Mouse (Mus musculus): ENCODE results near the gene 4833420G17Rik. TPM values are rescaled to one million over a fixed set of nuclear protein-coding genes. Genes with fewer than 3 reads are reported as not detected.
"Not testable (repeated sequence)": the region's sequence is repeated elsewhere in the genome, so short reads cannot be mapped to it uniquely, and the experiment has no call there.

Gene 4833420G17Rik
- 22.2 and 23.2 TPM in 2 replicates for total RNA-seq (2021)
- long read RNA-seq, transcript 4833420G17Rik-201 (13 exons, 2,565 nt): major isoform, 12 of 32 reads
- long read RNA-seq, partial matches to known transcripts: 9 of 32 reads
- long read RNA-seq, other reads (novel, unspliced or antisense): 10 of 32 reads

GRCm38 (mm10) chr13:119462596-119463560 lies at the start of gene 4833420G17Rik:
4833420G17Rik (plus strand) TSS chr13:119462768.
- peak; percentile 85 for DNase-seq

- DNase-seq: no peak
Measured at GRCm38 (mm10) chr13:119413026-119413425, 49.5 kb upstream of the 4833420G17Rik start.

- no peak for DNase-seq
Measured at GRCm38 (mm10) chr13:119418479-119418878, 44.1 kb upstream of the 4833420G17Rik start.

GRCm38 (mm10) chr13:119430164-119430563 lies 32.4 kb upstream of the 4833420G17Rik start:
- no peak for DNase-seq

- no peak for DNase-seq
Measured at GRCm38 (mm10) chr13:119432041-119432440, 30.5 kb upstream of the 4833420G17Rik start.

GRCm38 (mm10) chr13:119434359-119434758 lies 28.2 kb upstream of the 4833420G17Rik start:
- DNase-seq: no peak

GRCm38 (mm10) chr13:119442244-119442643 lies 20.3 kb upstream of the 4833420G17Rik start:
- no peak for DNase-seq

GRCm38 (mm10) chr13:119453563-119453962 lies 9.0 kb upstream of the 4833420G17Rik start:
- DNase-seq: no peak

GRCm38 (mm10) chr13:119455082-119455481 lies 7.5 kb upstream of the 4833420G17Rik start:
- DNase-seq: no peak

GRCm38 (mm10) chr13:119456342-119456741 lies 6.2 kb upstream of the 4833420G17Rik start:
- DNase-seq: no peak

GRCm38 (mm10) chr13:119461900-119462595 lies 520 bp upstream of the 4833420G17Rik start:
- DNase-seq: no peak

GRCm38 (mm10) chr13:119476631-119477030 lies 14.1 kb downstream of the 4833420G17Rik start:
- no peak for DNase-seq

GRCm38 (mm10) chr13:119477789-119478188 lies 15.2 kb downstream of the 4833420G17Rik start:
- DNase-seq: no peak

GRCm38 (mm10) chr13:119487354-119487753 lies 24.8 kb downstream of the 4833420G17Rik start:
- no peak for DNase-seq

GRCm38 (mm10) chr13:119487880-119488580 lies 25.5 kb downstream of the 4833420G17Rik start, which contains the start of the genes Tmem267 and 3110070M22Rik:
Tmem267 (plus strand) TSS chr13:119488039.
3110070M22Rik (minus strand) TSS chr13:119488383.
- DNase-seq: peak; percentile 90

- DNase-seq: not testable (repeated sequence)
Measured at GRCm38 (mm10) chr13:119492083-119492482, 29.5 kb downstream of the 4833420G17Rik start.

- not testable (repeated sequence) for DNase-seq
Measured at GRCm38 (mm10) chr13:119494938-119495337, 32.4 kb downstream of the 4833420G17Rik start.
